Mouse (Mus musculus) CH12.LX (cell line): ENCODE data around the gene Rreb1. TPM values are rescaled to one million over a fixed set of nuclear protein-coding genes. Genes with fewer than 3 reads are reported as not detected.

Experiments
- DNase-seq: peaks from one replicate; pipeline ENCODE4 v3.0.0-alpha.2; 2013; ENCODE audit errors: extremely low read depth
- H3K27ac ChIP-seq: 2 replicates; pipeline ENCODE4 v1.5.1; 2012; ENCODE audit warnings: low read depth, mild to moderate bottlenecking, control low read depth, moderate library complexity; ENCODE audit not compliant: insufficient read depth
- H3K27me3 ChIP-seq: replicated peaks from 2 replicates; pipeline ENCODE3; 2012; ENCODE audit warnings: inconsistent platforms
- H3K36me3 ChIP-seq, 2 experiments: replicated peaks in 1 of 2; 2 replicates each; pipeline versions ENCODE3 to v1.6.1; 2012; ENCODE audit warnings: inconsistent platforms in 1 of 2, low read length in 1 of 2, mild to moderate bottlenecking in 1 of 2, mixed read lengths in 1 of 2, moderate library complexity in 1 of 2; ENCODE audit not compliant: control insufficient read depth in 1 of 2, insufficient read depth in 1 of 2
- H3K4me1 ChIP-seq, 2 experiments: 2 replicates each; pipeline ENCODE4 v1.6.1; 2012; ENCODE audit warnings: inconsistent platforms in 1 of 2, moderate library complexity in 1 of 2; ENCODE audit not compliant: insufficient read depth in 2 of 2, control insufficient read depth in 1 of 2
- H3K4me2 ChIP-seq: 2 replicates; pipeline ENCODE4 v1.6.1; 2012; ENCODE audit warnings: low read depth, mild to moderate bottlenecking, control low read depth; ENCODE audit not compliant: poor library complexity, insufficient read depth, severe bottlenecking
- H3K4me3 ChIP-seq, 3 experiments: fragments of 150-350 bp in 1 of 3; sonication (generic) in 1 of 3; replicated peaks in 1 of 3; 2 replicates each; pipeline versions ENCODE3 to v1.5.1; 2011 to 2012; ENCODE audit warnings: low read depth in 2 of 3, low read length in 2 of 3, mild to moderate bottlenecking in 2 of 3, moderate library complexity in 2 of 3, control low read depth in 1 of 3, improper control_type of control experiment in 1 of 3, inconsistent platforms in 1 of 3, mixed read lengths in 1 of 3; ENCODE audit not compliant: poor library complexity in 1 of 3
- H3K79me2 ChIP-seq: replicated peaks from 2 replicates; pipeline ENCODE4 v1.6.1; 2012; ENCODE audit warnings: mild to moderate bottlenecking, moderate library complexity; ENCODE audit not compliant: control insufficient read depth, poor library complexity, insufficient read depth, severe bottlenecking; ENCODE audit errors: extremely low read depth
- H3K9ac ChIP-seq: 2 replicates; pipeline ENCODE4 v1.6.1; 2012; ENCODE audit warnings: low read depth, mild to moderate bottlenecking, control low read depth, moderate library complexity; ENCODE audit not compliant: insufficient read depth
- H3K9me3 ChIP-seq: replicated peaks from 2 replicates; pipeline ENCODE3; 2012; ENCODE audit warnings: low read length, inconsistent platforms, mixed read lengths
- BHLHE40 ChIP-seq: IDR thresholded peaks from 2 replicates; pipeline ENCODE4 v1.6.1; 2011; ENCODE audit warnings: mild to moderate bottlenecking, low read depth, low read length, improper control_type of control experiment
- CHD2 ChIP-seq: IDR thresholded peaks from 2 replicates; pipeline ENCODE4 v1.6.1; 2011; ENCODE audit warnings: low read length, improper control_type of control experiment
- CTCF ChIP-seq, 2 experiments: IDR thresholded peaks in 1 of 2; conservative IDR thresholded peaks in 1 of 2; 2 replicates each; pipeline ENCODE4 v1.5.1; 2011 to 2012; ENCODE audit warnings: low read depth in 2 of 2, low read length in 2 of 2, improper control_type of control experiment in 1 of 2, inconsistent platforms in 1 of 2, mild to moderate bottlenecking in 1 of 2, moderate library complexity in 1 of 2
- E2F4 ChIP-seq: IDR thresholded peaks from 2 replicates; pipeline ENCODE4 v1.6.1; 2011; ENCODE audit warnings: low read depth, low read length, improper control_type of control experiment; ENCODE audit not compliant: insufficient replicate concordance
- ELF1 ChIP-seq: IDR thresholded peaks from 2 replicates; pipeline ENCODE4 v1.6.1; 2014; ENCODE audit warnings: low read depth, mild to moderate bottlenecking, inconsistent platforms, low read length, improper control_type of control experiment
- EP300 ChIP-seq: IDR thresholded peaks from 2 replicates; pipeline ENCODE4 v1.6.1; 2011; ENCODE audit warnings: low read length, improper control_type of control experiment
- ETS1 ChIP-seq: conservative IDR thresholded peaks from 2 replicates; pipeline ENCODE4 v1.6.1; 2012; ENCODE audit warnings: low read depth, mild to moderate bottlenecking, inconsistent platforms, low read length, improper control_type of control experiment, moderate library complexity
- HCFC1 ChIP-seq: IDR thresholded peaks from 2 replicates; pipeline ENCODE4 v1.6.1; 2012; ENCODE audit warnings: low read depth, mild to moderate bottlenecking, inconsistent platforms, low read length, improper control_type of control experiment
- IRF4 ChIP-seq: IDR thresholded peaks from 2 replicates; pipeline ENCODE4 v1.6.1; 2014; ENCODE audit warnings: low read depth, mild to moderate bottlenecking, inconsistent platforms, low read length, improper control_type of control experiment
- JUN ChIP-seq: IDR thresholded peaks from 2 replicates; pipeline ENCODE4 v1.6.1; 2011; ENCODE audit warnings: low read depth, mild to moderate bottlenecking, low read length, improper control_type of control experiment, moderate library complexity; ENCODE audit not compliant: insufficient read depth
- KAT2A ChIP-seq: IDR thresholded peaks from 2 replicates; pipeline ENCODE4 v1.6.1; 2012; ENCODE audit warnings: low read length, improper control_type of control experiment, inconsistent platforms; ENCODE audit not compliant: insufficient replicate concordance
- MAFK ChIP-seq: IDR thresholded peaks from 2 replicates; pipeline ENCODE4 v1.6.1; 2011; ENCODE audit warnings: low read length, improper control_type of control experiment; ENCODE audit not compliant: insufficient replicate concordance
- MAX ChIP-seq: IDR thresholded peaks from 2 replicates; pipeline ENCODE4 v1.6.1; 2011; ENCODE audit warnings: low read length, improper control_type of control experiment
- MAZ ChIP-seq: IDR thresholded peaks from 2 replicates; pipeline ENCODE4 v1.6.1; 2012; ENCODE audit warnings: low read depth, mild to moderate bottlenecking, inconsistent platforms, low read length, improper control_type of control experiment, moderate library complexity
- MEF2A ChIP-seq: IDR thresholded peaks from 2 replicates; pipeline ENCODE4 v1.6.1; 2014; ENCODE audit warnings: low read depth, mild to moderate bottlenecking, inconsistent platforms, low read length, improper control_type of control experiment, borderline replicate concordance
- MXI1 ChIP-seq: IDR thresholded peaks from 2 replicates; pipeline ENCODE4 v1.6.1; 2011; ENCODE audit warnings: mild to moderate bottlenecking, low read depth, low read length, improper control_type of control experiment
- NELFE ChIP-seq: IDR thresholded peaks from 2 replicates; pipeline ENCODE4 v1.6.1; 2011; ENCODE audit warnings: low read depth, low read length, improper control_type of control experiment
- NRF1 ChIP-seq: IDR thresholded peaks from 2 replicates; pipeline ENCODE4 v1.6.1; 2014; ENCODE audit warnings: low read depth, mild to moderate bottlenecking, inconsistent platforms, low read length, improper control_type of control experiment, moderate library complexity
- PAX5 ChIP-seq: IDR thresholded peaks from 2 replicates; pipeline ENCODE4 v1.6.1; 2012; ENCODE audit warnings: low read length, inconsistent platforms, mixed read lengths
- POLR2A ChIP-seq: IDR thresholded peaks from 2 replicates; pipeline ENCODE4 v1.6.1; 2011; ENCODE audit warnings: low read depth, mild to moderate bottlenecking, improper control_type of control experiment, low read length
- POLR2AphosphoS2 ChIP-seq: IDR thresholded peaks from 2 replicates; pipeline ENCODE4 v1.6.1; 2011; ENCODE audit warnings: low read depth, low read length, improper control_type of control experiment
- RAD21 ChIP-seq: IDR thresholded peaks from 2 replicates; pipeline ENCODE4 v1.6.1; 2011; ENCODE audit warnings: low read depth, mild to moderate bottlenecking, low read length, improper control_type of control experiment, moderate library complexity
- SMC3 ChIP-seq: IDR thresholded peaks from 2 replicates; pipeline ENCODE4 v1.6.1; 2011; ENCODE audit warnings: low read depth, low read length, improper control_type of control experiment
- TBP ChIP-seq: conservative IDR thresholded peaks from 2 replicates; pipeline ENCODE4 v1.6.1; 2011; ENCODE audit warnings: low read depth, low read length, improper control_type of control experiment
- TCF12 ChIP-seq: IDR thresholded peaks from 2 replicates; pipeline ENCODE4 v1.6.1; 2014; ENCODE audit warnings: low read depth, mild to moderate bottlenecking, inconsistent platforms, low read length, improper control_type of control experiment
- USF1 ChIP-seq: IDR thresholded peaks from 2 replicates; pipeline ENCODE4 v1.6.1; 2014; ENCODE audit warnings: low read depth, mild to moderate bottlenecking, inconsistent platforms, low read length, improper control_type of control experiment
- ZC3H11A ChIP-seq: IDR thresholded peaks from 2 replicates; pipeline ENCODE4 v1.6.1; 2012; ENCODE audit warnings: low read depth, mild to moderate bottlenecking, inconsistent platforms, low read length, improper control_type of control experiment
- ZKSCAN1 ChIP-seq: IDR thresholded peaks from 2 replicates; pipeline ENCODE4 v1.6.1; 2012; ENCODE audit warnings: low read depth, inconsistent platforms, low read length, improper control_type of control experiment, borderline replicate concordance
- ZNF384 ChIP-seq: IDR thresholded peaks from 2 replicates; pipeline ENCODE4 v1.6.1; 2012; ENCODE audit warnings: low read depth, low read length, improper control_type of control experiment, inconsistent platforms
- dilution Hi-C: fragments of 300-500 bp; cut with MboI; formaldehyde crosslinking; loops from 2 replicates; pipeline ENCODE4 v1.14.3; 2020; ENCODE audit warnings: low sequenced_read_pairs; ENCODE audit not compliant: extremely low pct_unique_long_range_greater_than_20kb, extremely low pct_ligation_motif_present
- in situ Hi-C: fragments of 300-500 bp; cut with MboI; formaldehyde crosslinking; loops from 3 replicates; pipeline ENCODE4 v1.14.3; 2019; ENCODE audit warnings: low sequenced_read_pairs, low pct_ligation_motif_present, low pct_unique_long_range_greater_than_20kb, mixed read lengths
- polyA plus RNA-seq: library from polyadenylated mRNA; unstranded; fragments of >175 nt; gene quantifications from 2 replicates; pipeline ENCODE4 v1.2.1, GENCODE M21; 2012; ENCODE audit warnings: low read depth; ENCODE audit not compliant: insufficient read length
- total RNA-seq, 2 experiments: library from RNA; depleted of rRNA; stranded (reverse); fragments of 300-350 nt in 1 of 2; fragments of >200 nt in 1 of 2; gene quantifications; 2 replicates each; pipeline ENCODE4 v1.2.3; 2012 to 2014

The Rreb1 gene
- total and polyA plus RNA-seq, 3 experiments, result 1.0 to 10.2 (median 5.3) TPM

DNA sequence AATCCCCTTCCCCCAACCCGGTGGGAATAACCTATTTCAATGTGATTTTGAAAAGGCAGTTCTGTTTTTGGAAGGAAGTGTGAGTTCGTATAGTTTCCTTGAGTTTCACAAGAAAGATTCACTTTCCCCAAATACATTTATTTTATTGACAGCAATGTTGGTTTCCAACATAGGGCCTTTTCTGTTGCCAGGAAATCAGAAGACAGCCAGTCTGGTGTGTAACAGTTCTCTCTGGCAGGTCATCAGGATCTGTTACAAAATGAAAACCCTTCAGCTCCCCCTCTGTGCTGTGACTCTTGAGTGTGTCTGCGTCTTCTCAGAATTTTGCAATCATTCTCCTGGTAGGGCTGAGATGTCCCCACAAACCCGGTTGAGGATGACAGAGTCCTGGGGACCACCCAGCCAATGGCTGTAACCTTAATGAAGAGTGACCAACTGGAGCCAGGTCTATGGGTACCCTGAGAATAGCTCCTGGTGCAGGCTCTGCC, 146.3 kb downstream of the Rreb1 start:
- H3K4me1 ChIP-seq, result peaks cover 0 to 10% of the 10 kb centered on the region in 2 experiments; a peak in 1 of 4 replicates
- DNase-seq, result no peak
- no peak overlapping the region for H3K4me2 ChIP-seq
- in situ Hi-C loops, result no loop called here
- no peak overlapping the region for H3K4me3 ChIP-seq
- H3K79me2 ChIP-seq, result no peaks in the 10 kb centered on the region
- H3K36me3 ChIP-seq, result peaks cover 48 to 96% of the 10 kb centered on the region in 2 experiments
- dilution Hi-C loops, result no loop called here
- no peaks in the 10 kb centered on the region for H3K9me3 ChIP-seq
- H3K27me3 ChIP-seq, result no peaks in the 10 kb centered on the region
- H3K9ac ChIP-seq, result no peak overlapping the region
- TF ChIP-seq SMC3 (no peak), BHLHE40 (no peak), NRF1 (no peak), EP300 (no peak)
- H3K27ac ChIP-seq, result no peak overlapping the region

DNA sequence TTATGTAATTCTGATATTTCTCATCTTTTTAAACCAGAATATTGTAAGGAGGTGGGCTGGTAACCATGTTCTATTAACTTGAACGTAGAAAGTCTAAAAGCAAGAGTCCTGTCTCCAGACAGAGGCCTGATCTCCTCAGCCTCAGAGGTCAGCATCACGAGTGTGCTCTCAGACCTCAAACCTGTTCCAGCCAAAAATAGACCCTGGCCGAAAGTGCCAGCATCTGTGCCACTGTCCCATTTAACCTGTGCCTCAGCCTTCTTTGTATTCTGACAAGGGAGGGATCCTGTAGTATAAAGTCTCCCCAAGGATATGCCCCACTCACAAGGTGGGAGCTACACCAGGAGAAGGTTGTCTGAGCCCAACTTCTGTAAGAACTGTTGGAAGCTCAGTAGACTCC, 148.2 kb downstream of the Rreb1 start:
- dilution Hi-C loops, result no loop called here

DNA sequence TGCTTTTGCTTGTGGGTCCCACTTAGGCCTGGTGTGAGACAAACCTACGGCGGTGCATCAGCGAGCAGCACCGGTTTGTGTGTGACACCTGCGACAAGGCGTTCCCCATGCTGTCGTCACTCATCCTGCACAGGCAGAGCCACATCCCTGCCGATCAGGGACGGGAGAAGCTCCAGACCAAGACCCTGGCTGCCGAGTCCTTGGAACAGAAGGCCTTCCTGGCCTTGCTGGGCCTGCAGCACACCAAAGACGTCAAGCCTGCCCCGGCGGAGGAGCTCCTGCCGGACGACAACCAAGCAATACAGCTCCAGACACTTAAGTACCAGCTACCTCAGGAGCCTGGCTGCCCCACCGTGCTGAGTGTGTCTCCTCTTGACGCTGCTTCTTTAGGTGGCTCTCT, 151.3 kb downstream of the Rreb1 start:
- Histone ChIP-seq H3K36me3 (peaks cover 70 to 96% of the 10 kb centered on the region in 2 experiments), H3K9ac (no peak overlapping the region), H3K4me1 (no peaks in the 10 kb centered on the region), H3K9me3 (no peaks in the 10 kb centered on the region), H3K27ac (no peak overlapping the region), H3K27me3 (no peaks in the 10 kb centered on the region), H3K4me2 (no peak overlapping the region), H3K4me3 (no peak overlapping the region), H3K79me2 (no peaks in the 10 kb centered on the region)
- dilution Hi-C loops, result no loop called here
- no peak for DNase-seq
- in situ Hi-C loops, result no loop called here
- TF ChIP-seq MAFK, result no peak
- TF ChIP-seq TBP, result no peak
- no peak for TF ChIP-seq JUN
- TF ChIP-seq BHLHE40, result no peak
- no peak for TF ChIP-seq HCFC1
- no peak for TF ChIP-seq ZKSCAN1
- no peak for TF ChIP-seq NELFE
- TF ChIP-seq PAX5, result no peak
- TF ChIP-seq POLR2A, result no peak
- no peak for TF ChIP-seq CTCF (conservative IDR thresholded peaks at IDR 0.05 in 1 of 2, IDR thresholded peaks at IDR 0.05 in 1 of 2; ENCODE audit: low read depth in 2 of 2, low read length in 2 of 2)
- no peak for TF ChIP-seq MAX
- no peak for TF ChIP-seq EP300
- no peak for TF ChIP-seq KAT2A
- no peak for TF ChIP-seq MAZ
- no peak for TF ChIP-seq ETS1
- TF ChIP-seq IRF4, result no peak
- TF ChIP-seq RAD21, result no peak
- no peak for TF ChIP-seq CHD2
- TF ChIP-seq ELF1, result no peak
- no peak for TF ChIP-seq TCF12

More for the DNA sequence above, 148.2 kb downstream of the Rreb1 start:
- H3K27ac ChIP-seq, result no peak overlapping the region
- no peaks in the 10 kb centered on the region for H3K79me2 ChIP-seq
- no peaks in the 10 kb centered on the region for H3K27me3 ChIP-seq
- no peak overlapping the region for H3K4me2 ChIP-seq
- H3K9ac ChIP-seq, result no peak overlapping the region
- in situ Hi-C loops, result no loop called here
- peaks cover 59 to 96% of the 10 kb centered on the region in 2 experiments for H3K36me3 ChIP-seq
- no peak for DNase-seq
- H3K9me3 ChIP-seq, result no peaks in the 10 kb centered on the region
- H3K4me1 ChIP-seq, result peaks cover 0 to 10% of the 10 kb centered on the region in 2 experiments; a peak in 1 of 4 replicates
- no peak overlapping the region for H3K4me3 ChIP-seq
- TF ChIP-seq E2F4, result no peak
- TF ChIP-seq POLR2AphosphoS2, result no peak
- no peak for TF ChIP-seq POLR2A
- TF ChIP-seq ZC3H11A, result no peak
- no peak for TF ChIP-seq CTCF (conservative IDR thresholded peaks at IDR 0.05 in 1 of 2, IDR thresholded peaks at IDR 0.05 in 1 of 2; ENCODE audit: low read depth in 2 of 2, low read length in 2 of 2)
- no peak for TF ChIP-seq MEF2A
- no peak for TF ChIP-seq ZNF384
- no peak for TF ChIP-seq USF1
- no peak for TF ChIP-seq MXI1
- no peak for TF ChIP-seq JUN
- no peak for TF ChIP-seq ZKSCAN1
- TF ChIP-seq, all 38 proteins: peak for 0
